Mouse (Mus musculus) c-Kit-positive CD71-positive TER-119-positive erythroid progenitor cells, embryonic 14.5 days (primary cell): ENCODE data around the gene Ralgapa2.
A peak's percentile ranks its signal among the peaks of the same experiment; 100 is the strongest.
"Not testable (repeated sequence)": the region's sequence is repeated elsewhere in the genome, so short reads cannot be mapped to it uniquely, and the experiment has no call there.

Source experiments
- DNase-seq: peaks from one replicate; pipeline ENCODE4 v3.0.0-alpha.2; 2013; ENCODE audit warnings: low spot score

Ralgapa2 gene

GRCm38 (mm10) chr2:146498298-146498697 is 13.8 kb downstream of the Ralgapa2 start:
- no peak for DNase-seq

GRCm38 (mm10) chr2:146496995-146497394 is 15.1 kb downstream of the Ralgapa2 start:
- DNase-seq: no peak

- no peak for DNase-seq
These were observed 16.4 kb downstream of the Ralgapa2 start for GRCm38 (mm10) chr2:146495781-146496180.

GRCm38 (mm10) chr2:146493354-146493946 is 18.7 kb downstream of the Ralgapa2 start:
- DNase-seq: no peak

GRCm38 (mm10) chr2:146491830-146492610 is 20.1 kb downstream of the Ralgapa2 start:
- no peak for DNase-seq

GRCm38 (mm10) chr2:146490926-146491325 is 21.2 kb downstream of the Ralgapa2 start:
- DNase-seq: no peak

- DNase-seq: no peak
These were observed 23.9 kb downstream of the Ralgapa2 start for GRCm38 (mm10) chr2:146488291-146488690.

- no peak for DNase-seq
These were observed 29.3 kb downstream of the Ralgapa2 start for GRCm38 (mm10) chr2:146482859-146483258.

GRCm38 (mm10) chr2:146477491-146477890 is 34.7 kb downstream of the Ralgapa2 start:
- no peak for DNase-seq

- no peak for DNase-seq
These were observed 35.6 kb downstream of the Ralgapa2 start for GRCm38 (mm10) chr2:146476428-146476972.

GRCm38 (mm10) chr2:146476001-146476400 is 36.1 kb downstream of the Ralgapa2 start:
- no peak for DNase-seq

- peak; percentile 16 for DNase-seq
These were observed 41.2 kb downstream of the Ralgapa2 start for GRCm38 (mm10) chr2:146470947-146471346.

GRCm38 (mm10) chr2:146469707-146470420 is 42.3 kb downstream of the Ralgapa2 start:
- peak; percentile 32 for DNase-seq

- DNase-seq: no peak
These were observed 43.2 kb downstream of the Ralgapa2 start for GRCm38 (mm10) chr2:146468898-146469297.

GRCm38 (mm10) chr2:146468016-146468415 is 44.1 kb downstream of the Ralgapa2 start:
- DNase-seq: no peak

- DNase-seq: not testable (repeated sequence)
These were observed 45.3 kb downstream of the Ralgapa2 start for GRCm38 (mm10) chr2:146466811-146467210.

GRCm38 (mm10) chr2:146457494-146457893 is 54.6 kb downstream of the Ralgapa2 start:
- DNase-seq: no peak

- no peak for DNase-seq
These were observed 55.5 kb downstream of the Ralgapa2 start for GRCm38 (mm10) chr2:146456612-146457011.

GRCm38 (mm10) chr2:146456062-146456461 is 56.1 kb downstream of the Ralgapa2 start:
- DNase-seq: no peak

- no peak for DNase-seq
These were observed 68.1 kb downstream of the Ralgapa2 start for GRCm38 (mm10) chr2:146444009-146444408.

- no peak for DNase-seq
These were observed 68.8 kb downstream of the Ralgapa2 start for GRCm38 (mm10) chr2:146443291-146443875.

GRCm38 (mm10) chr2:146441711-146442110 is 70.4 kb downstream of the Ralgapa2 start:
- DNase-seq: no peak
